Mouse (Mus musculus) Patski (cell line): ENCODE results near the gene Lrrc36. TPM values are rescaled to one million over a fixed set of nuclear protein-coding genes. Genes with fewer than 3 reads are reported as not detected.

ENCODE experiments used
- ATAC-seq: fragments of 100-300 bp; one replicate; pipeline ENCODE4 v1.8.0; 2021
- CTCF ChIA-PET: fragments of 350-600 bp; sonication (Branson Sonifier 250); formaldehyde crosslinking; loops from one replicate; lab custom pipeline; 2022; ENCODE audit warnings: inconsistent platforms; lab: Charles Lee
- POLR2A ChIA-PET: fragments of 350-600 bp; sonication (Branson Sonifier 250); formaldehyde crosslinking; loops from one replicate; lab custom pipeline; 2022; ENCODE audit warnings: antibody characterized with exemption, inconsistent platforms; lab: Charles Lee
- DNase-seq: peaks from one replicate; pipeline ENCODE4 v3.0.0-alpha.2; 2011; ENCODE audit warnings: low read depth, low spot score
- H3K27me3 ChIP-seq: fragments of 371-371 bp; one replicate; pipeline ENCODE4 v1.5.1; 2021
- CTCF ChIP-seq: fragments of 100-300 bp; IDR thresholded peaks from one replicate; pipeline ENCODE4 v1.5.1; 2021
- in situ Hi-C: fragments of 300-500 bp; cut with MboI; formaldehyde crosslinking; loops from 3 replicates; pipeline ENCODE4 v1.11.1; 2018; ENCODE audit warnings: low pct_unique_long_range_greater_than_20kb, mixed read lengths
- polyA plus RNA-seq: library from polyadenylated mRNA; unstranded; gene quantifications from one replicate; pipeline ENCODE4 v1.2.3, GENCODE M21; 2021

Gene Lrrc36
- polyA plus RNA-seq, 1 experiment from 2014 or later, result not detected

- no peak for TF ChIP-seq CTCF
- POLR2A ChIA-PET, result no interaction called here
- DNase-seq (no peak), ATAC-seq (no peak)
- H3K27me3 ChIP-seq, result peaks cover 73% of the 10 kb centered on the region
- in situ Hi-C loops, result no loop called here
- CTCF ChIA-PET, result interaction anchor here (1.8 kb wide), 2 partner anchors 10 to 45 kb away, joined by 5 to 6 read pairs; no protein-coding TSS in a partner anchor
Measured at GRCm38 (mm10) chr8:105442661-105443060, 29.3 kb downstream of the Lrrc36 start.

GRCm38 (mm10) chr8:105445296-105446126 lies 32.1 kb downstream of the Lrrc36 start:
- CTCF ChIA-PET, result interaction anchor here (0.7 kb wide), 1 partner anchor 10 kb away, joined by 3 read pairs; no protein-coding TSS in a partner anchor
- in situ Hi-C loops, result no loop called here
- H3K27me3 ChIP-seq, result peaks cover 82% of the 10 kb centered on the region
- POLR2A ChIA-PET, result no interaction called here
- TF ChIP-seq CTCF, result no peak
- DNase-seq, result no peak
- ATAC-seq, result no peak

- peaks cover 80% of the 10 kb centered on the region for H3K27me3 ChIP-seq
- CTCF ChIA-PET, result interaction anchor here (2.0 kb wide), 1 partner anchor 7 kb away, joined by 6 read pairs; no protein-coding TSS in a partner anchor
- ATAC-seq, result no peak
- no peak for TF ChIP-seq CTCF
- POLR2A ChIA-PET, result no interaction called here
- in situ Hi-C loops, result no loop called here
- DNase-seq, result no peak
Measured at GRCm38 (mm10) chr8:105446127-105446552, 32.8 kb downstream of the Lrrc36 start.

GRCm38 (mm10) chr8:105448188-105448587 lies 34.8 kb downstream of the Lrrc36 start:
- in situ Hi-C loops, result no loop called here
- ATAC-seq, result no peak
- H3K27me3 ChIP-seq, result peaks cover 70% of the 10 kb centered on the region
- no peak for TF ChIP-seq CTCF
- ChIA-PET CTCF (interaction anchor here (0.9 to 2.0 kb wide), 4 partner anchors 9 to 67 kb away, joined by 3 to 6 read pairs (median 3); no protein-coding TSS in a partner anchor), POLR2A (no interaction called here)
- no peak for DNase-seq

GRCm38 (mm10) chr8:105448596-105448995 lies 35.2 kb downstream of the Lrrc36 start:
- ChIA-PET POLR2A (no interaction called here), CTCF (interaction anchor here (1.1 kb wide), 1 partner anchor 51 kb away, joined by 3 read pairs; no protein-coding TSS in a partner anchor)
- in situ Hi-C loops, result no loop called here
- H3K27me3 ChIP-seq, result peaks cover 66% of the 10 kb centered on the region
- DNase-seq (no peak), ATAC-seq (no peak)
- TF ChIP-seq CTCF, result no peak

- in situ Hi-C loops, result no loop called here
Measured at GRCm38 (mm10) chr8:105450977-105451376, 37.6 kb downstream of the Lrrc36 start.

GRCm38 (mm10) chr8:105451903-105452603 lies 38.7 kb downstream of the Lrrc36 start:
- H3K27me3 ChIP-seq, result peaks cover 41% of the 10 kb centered on the region
- ChIA-PET CTCF (no interaction called here), POLR2A (interaction anchor here (0.6 to 0.8 kb wide), 2 partner anchors 17 to 29 kb away, joined by 3 read pairs; no protein-coding TSS in a partner anchor)
- in situ Hi-C loops, result no loop called here
- no peak for ATAC-seq
- no peak for TF ChIP-seq CTCF
- no peak for DNase-seq

More at GRCm38 (mm10) chr8:105450977-105451376, 37.6 kb downstream of the Lrrc36 start:
- CTCF ChIA-PET, result no interaction called here
- H3K27me3 ChIP-seq, result peaks cover 45% of the 10 kb centered on the region
- no peak for TF ChIP-seq CTCF
- POLR2A ChIA-PET, result interaction anchor here (0.8 kb wide), 1 partner anchor 18 kb away, joined by 3 read pairs; no protein-coding TSS in a partner anchor
- no peak for DNase-seq
- no peak for ATAC-seq

- peaks cover 31% of the 10 kb centered on the region for H3K27me3 ChIP-seq
- in situ Hi-C loops, result no loop called here
- POLR2A ChIA-PET, result no interaction called here
- CTCF ChIA-PET, result interaction anchor here (1.2 to 1.4 kb wide), 2 partner anchors 12 to 24 kb away, joined by 3 to 4 read pairs; no protein-coding TSS in a partner anchor
- TF ChIP-seq CTCF, result peak; percentile 30
- DNase-seq, result no peak
- ATAC-seq, result no peak
Measured at GRCm38 (mm10) chr8:105453296-105453695, 39.9 kb downstream of the Lrrc36 start.

- in situ Hi-C loops, result no loop called here
- DNase-seq (no peak), ATAC-seq (no peak)
- peaks cover 26% of the 10 kb centered on the region for H3K27me3 ChIP-seq
- CTCF ChIA-PET, result interaction anchor here (1.4 kb wide), 1 partner anchor 11 kb away, joined by 4 read pairs; no protein-coding TSS in a partner anchor
- POLR2A ChIA-PET, result no interaction called here
- no peak for TF ChIP-seq CTCF
Measured at GRCm38 (mm10) chr8:105454088-105454487, 40.7 kb downstream of the Lrrc36 start.

- H3K27me3 ChIP-seq, result peaks cover 18% of the 10 kb centered on the region
- ChIA-PET POLR2A (no interaction called here), CTCF (interaction anchor here (1.1 to 1.8 kb wide), 2 partner anchors 10 to 16 kb away, joined by 3 to 4 read pairs; no protein-coding TSS in a partner anchor)
- TF ChIP-seq CTCF, result no peak
- in situ Hi-C loops, result no loop called here
- ATAC-seq (no peak), DNase-seq (no peak)
Measured at GRCm38 (mm10) chr8:105455218-105455617, 41.8 kb downstream of the Lrrc36 start.
